Mouse (Mus musculus) intestine, postnatal 0 days (tissue): ENCODE measurements around the gene Ankrd33b. TPM values are rescaled to one million over a fixed set of nuclear protein-coding genes. Genes with fewer than 3 reads are reported as not detected.

Experiments
- ATAC-seq: fragments of 200-750 bp; cut with Nextera tagmentation; 2 replicates; pipeline ENCODE4 v1.8.0; 2017; ENCODE audit warnings: mild to moderate bottlenecking, moderate TSS enrichment, moderate library complexity
- H3K27ac ChIP-seq: fragments of 300-500 bp; sonication (generic); 2 replicates; pipeline ENCODE4 v1.5.1; 2014; ENCODE audit warnings: mild to moderate bottlenecking, low read depth, low read length, moderate library complexity
- H3K27me3 ChIP-seq: fragments of 300-500 bp; sonication (generic); replicated peaks from 2 replicates; pipeline ENCODE4 v1.6.1; 2014; ENCODE audit warnings: low read length, mixed read lengths; ENCODE audit not compliant: control insufficient read depth, insufficient read depth
- H3K36me3 ChIP-seq: fragments of 300-500 bp; sonication (generic); 2 replicates; pipeline ENCODE4 v1.6.1; 2014; ENCODE audit warnings: mild to moderate bottlenecking, moderate library complexity; ENCODE audit not compliant: control insufficient read depth, insufficient read depth
- H3K4me1 ChIP-seq: fragments of 300-500 bp; sonication (generic); replicated peaks from 2 replicates; pipeline ENCODE4 v1.6.1; 2014; ENCODE audit warnings: antibody characterized with exemption, low read length, mixed read lengths; ENCODE audit not compliant: control insufficient read depth, insufficient read depth
- H3K4me2 ChIP-seq: fragments of 300-500 bp; sonication (generic); replicated peaks from 2 replicates; pipeline ENCODE4 v1.6.1; 2014; ENCODE audit warnings: low read depth, mild to moderate bottlenecking, moderate library complexity
- H3K4me3 ChIP-seq: fragments of 300-500 bp; sonication (generic); 2 replicates; pipeline ENCODE4 v1.5.1; 2014; ENCODE audit warnings: low read depth, low read length
- H3K9ac ChIP-seq: fragments of 300-500 bp; sonication (generic); 2 replicates; pipeline ENCODE4 v1.6.1; 2014; ENCODE audit warnings: mild to moderate bottlenecking, low read depth, low read length
- H3K9me3 ChIP-seq: fragments of 300-500 bp; sonication (generic); 2 replicates; pipeline ENCODE4 v1.6.1; 2016; ENCODE audit warnings: mixed run types; ENCODE audit not compliant: control insufficient read depth
- CTCF ChIP-seq: sonication (generic); IDR thresholded peaks from 2 replicates; pipeline ENCODE4 v1.5.1; 2016; ENCODE audit warnings: low read depth, mild to moderate bottlenecking, control low read depth, antibody characterized with exemption, moderate library complexity
- WGBS: fragments of 180-500 bp; shearing (Covaris S2); extraction: QIAGEN DNeasy Blood & Tissue Kit; methylation state at CpG from one replicate; pipeline ENCODE4 v1.1.7; 2014; 5-methylcytosine and 5-hydroxymethylcytosine counted together
- polyA plus RNA-seq: library from polyadenylated mRNA; unstranded; fragments of >200 nt; fragmentation: Nextera tagmentation; extraction: Ambion mirVana; gene quantifications from 2 replicates; pipeline ENCODE4 v1.2.1, GENCODE M21; 2015

Gene Ankrd33b
- polyA plus RNA-seq, 1 experiment from 2014 or later: 0.29 TPM

- Histone ChIP-seq H3K9ac (no peak overlapping the region), H3K9me3 (no peaks in the 10 kb centered on the region), H3K27ac (no peak overlapping the region), H3K36me3 (no peaks in the 10 kb centered on the region), H3K4me2 (no peak overlapping the region), H3K4me3 (no peak overlapping the region), H3K27me3 (no peaks in the 10 kb centered on the region), H3K4me1 (no peaks in the 10 kb centered on the region)
- 75% methylated on average over 10 of the region's 10 CpGs for WGBS
- no peak for TF ChIP-seq CTCF
- no peak for ATAC-seq
Observed at GRCm38 (mm10) chr15:31261094-31261493, 106.4 kb downstream of the Ankrd33b start.

GRCm38 (mm10) chr15:31258693-31259439 lies 108.7 kb downstream of the Ankrd33b start:
- Histone ChIP-seq H3K4me2 (no peak overlapping the region), H3K36me3 (no peaks in the 10 kb centered on the region), H3K9ac (no peak overlapping the region), H3K4me1 (no peaks in the 10 kb centered on the region), H3K9me3 (no peaks in the 10 kb centered on the region), H3K4me3 (no peak overlapping the region), H3K27me3 (no peaks in the 10 kb centered on the region), H3K27ac (no peak overlapping the region)
- TF ChIP-seq CTCF: peak; percentile 68
- ATAC-seq: no peak
- WGBS: 87% methylated on average over 18 of the region's 18 CpGs

- no peak overlapping the region for H3K9ac ChIP-seq
- no peak for TF ChIP-seq CTCF
- no peaks in the 10 kb centered on the region for H3K9me3 ChIP-seq
- no peak overlapping the region for H3K4me3 ChIP-seq
- no peaks in the 10 kb centered on the region for H3K36me3 ChIP-seq
- 64% methylated on average over 21 of the region's 21 CpGs for WGBS
- no peak for ATAC-seq
- no peak overlapping the region for H3K4me2 ChIP-seq
- H3K27me3 ChIP-seq: no peaks in the 10 kb centered on the region
- no peak overlapping the region for H3K27ac ChIP-seq
- no peaks in the 10 kb centered on the region for H3K4me1 ChIP-seq
Observed at GRCm38 (mm10) chr15:31258029-31258692, 109.4 kb downstream of the Ankrd33b start.

GRCm38 (mm10) chr15:31257329-31257728 lies 110.2 kb downstream of the Ankrd33b start:
- no peak for TF ChIP-seq CTCF
- ATAC-seq: no peak
- no peaks in the 10 kb centered on the region for H3K27me3 ChIP-seq
- no peaks in the 10 kb centered on the region for H3K9me3 ChIP-seq
- H3K27ac ChIP-seq: no peak overlapping the region
- 83% methylated on average over 1 of the region's 1 CpGs for WGBS
- no peak overlapping the region for H3K4me3 ChIP-seq
- no peak overlapping the region for H3K9ac ChIP-seq
- no peaks in the 10 kb centered on the region for H3K36me3 ChIP-seq
- H3K4me2 ChIP-seq: no peak overlapping the region
- no peaks in the 10 kb centered on the region for H3K4me1 ChIP-seq

- Histone ChIP-seq H3K27me3 (no peaks in the 10 kb centered on the region), H3K27ac (no peak overlapping the region), H3K4me2 (no peak overlapping the region), H3K4me1 (no peaks in the 10 kb centered on the region), H3K9me3 (no peaks in the 10 kb centered on the region), H3K36me3 (no peaks in the 10 kb centered on the region), H3K9ac (no peak overlapping the region), H3K4me3 (no peak overlapping the region)
- WGBS: 91% methylated on average over 6 of the region's 6 CpGs
- TF ChIP-seq CTCF: no peak
- no peak for ATAC-seq
Observed at GRCm38 (mm10) chr15:31255762-31256161, 111.8 kb downstream of the Ankrd33b start.

GRCm38 (mm10) chr15:31254939-31255535 lies 112.5 kb downstream of the Ankrd33b start:
- TF ChIP-seq CTCF: no peak
- H3K27ac ChIP-seq: no peak overlapping the region
- no peak overlapping the region for H3K4me3 ChIP-seq
- no peak overlapping the region for H3K9ac ChIP-seq
- H3K9me3 ChIP-seq: no peaks in the 10 kb centered on the region
- H3K36me3 ChIP-seq: no peaks in the 10 kb centered on the region
- WGBS: 87% methylated on average over 9 of the region's 9 CpGs
- ATAC-seq: no peak
- H3K4me1 ChIP-seq: no peaks in the 10 kb centered on the region
- no peaks in the 10 kb centered on the region for H3K27me3 ChIP-seq
- no peak overlapping the region for H3K4me2 ChIP-seq
